Mouse (Mus musculus): ENCODE data around the gene Sirpa.

DNA sequence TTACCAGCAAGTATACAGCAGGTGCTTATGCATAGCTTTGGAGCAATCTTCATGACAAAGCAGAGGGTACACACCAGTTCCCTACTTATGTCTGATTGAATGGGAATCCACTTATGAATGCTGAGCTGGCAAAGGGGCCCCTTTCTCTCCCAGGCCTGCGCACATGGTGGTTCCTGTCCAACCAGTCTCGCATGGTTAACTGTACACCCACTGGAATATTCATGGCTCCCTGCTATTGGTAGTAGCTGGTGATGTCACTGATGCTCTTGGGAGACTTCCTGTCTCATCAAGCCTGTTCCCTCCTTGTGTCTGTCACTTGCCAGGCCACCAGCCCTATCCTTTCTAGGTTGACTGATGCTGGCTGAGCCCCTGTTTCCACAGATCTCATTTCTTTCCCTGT, 14.3 kb downstream of the Sirpa start:
- TF ChIP-seq CTCF (IDR thresholded peaks at IDR 0.05; ENCODE audit: extremely low read depth, insufficient read length, insufficient replicate concordance, low read depth, low read length) (no peak), POLR2A (IDR thresholded peaks at IDR 0.05; ENCODE audit: low read depth, low read length) (no peak)
